Mouse (Mus musculus) embryonic facial prominence, embryonic 13.5 days (tissue): ENCODE results near the gene Bche. TPM values are rescaled to one million over a fixed set of nuclear protein-coding genes. Genes with fewer than 3 reads are reported as not detected.

ENCODE experiments used
- ATAC-seq: fragments of 200-750 bp; cut with Nextera tagmentation; 2 replicates; pipeline ENCODE4 v1.8.0; 2017; ENCODE audit warnings: low read depth; ENCODE audit not compliant: insufficient number of reproducible peaks, insufficient read depth, low FRiP score, low TSS enrichment
- H3K27ac ChIP-seq: fragments of 300-500 bp; sonication (generic); 2 replicates; pipeline ENCODE4 v1.5.1; 2015; ENCODE audit warnings: moderate library complexity, mild to moderate bottlenecking, inconsistent platforms
- H3K27me3 ChIP-seq: fragments of 300-500 bp; sonication (generic); 2 replicates; pipeline ENCODE4 v1.6.1; 2015; ENCODE audit warnings: mild to moderate bottlenecking, inconsistent platforms
- H3K36me3 ChIP-seq: fragments of 300-500 bp; sonication (generic); 2 replicates; pipeline ENCODE4 v1.6.1; 2015; ENCODE audit warnings: mild to moderate bottlenecking, inconsistent platforms
- H3K4me1 ChIP-seq: fragments of 300-500 bp; sonication (generic); 2 replicates; pipeline ENCODE4 v1.6.1; 2015; ENCODE audit warnings: inconsistent platforms
- H3K4me2 ChIP-seq: fragments of 300-500 bp; sonication (generic); 2 replicates; pipeline ENCODE4 v1.6.1; 2015; ENCODE audit warnings: moderate library complexity, mild to moderate bottlenecking, inconsistent platforms
- H3K4me3 ChIP-seq: fragments of 300-500 bp; sonication (generic); 2 replicates; pipeline ENCODE4 v1.5.1; 2015; ENCODE audit warnings: mild to moderate bottlenecking, inconsistent platforms
- H3K9ac ChIP-seq: fragments of 300-500 bp; sonication (generic); 2 replicates; pipeline ENCODE4 v1.6.1; 2015; ENCODE audit warnings: mild to moderate bottlenecking, inconsistent platforms
- H3K9me3 ChIP-seq: fragments of 300-500 bp; sonication (generic); 2 replicates; pipeline ENCODE4 v1.6.1; 2016; ENCODE audit warnings: inconsistent platforms
- WGBS: fragments of 180-500 bp; shearing (Covaris S2); methylation state at CpG from one replicate; pipeline ENCODE4 v1.1.7; 2015; ENCODE audit warnings: mixed read lengths; 5-methylcytosine and 5-hydroxymethylcytosine counted together
- polyA plus RNA-seq: library from polyadenylated mRNA; unstranded; fragments of >200 nt; fragmentation: Nextera tagmentation; extraction: Ambion mirVana; gene quantifications from 2 replicates; pipeline ENCODE4 v1.2.1, GENCODE M21; 2015

Bche gene
- polyA plus RNA-seq, 1 experiment from 2014 or later = 1.8 TPM

- Histone ChIP-seq H3K4me3 (no peak overlapping the region), H3K36me3 (no peaks in the 10 kb centered on the region), H3K27me3 (no peaks in the 10 kb centered on the region), H3K9me3 (no peaks in the 10 kb centered on the region), H3K4me1 (no peaks in the 10 kb centered on the region), H3K27ac (no peak overlapping the region), H3K9ac (no peak overlapping the region), H3K4me2 (no peak overlapping the region)
- 73% methylated on average over 5 of the region's 5 CpGs for WGBS
- ATAC-seq = no peak
Observed at GRCm38 (mm10) chr3:73668172-73668571, 40.0 kb downstream of the Bche start.

GRCm38 (mm10) chr3:73667245-73668131, 40.7 kb downstream of the Bche start:
- H3K4me2 ChIP-seq = no peak overlapping the region
- ATAC-seq = no peak
- H3K36me3 ChIP-seq = no peaks in the 10 kb centered on the region
- no peaks in the 10 kb centered on the region for H3K9me3 ChIP-seq
- no peak overlapping the region for H3K27ac ChIP-seq
- WGBS = 92% methylated on average over 3 of the region's 3 CpGs
- no peaks in the 10 kb centered on the region for H3K27me3 ChIP-seq
- H3K9ac ChIP-seq = no peak overlapping the region
- H3K4me3 ChIP-seq = no peak overlapping the region
- no peaks in the 10 kb centered on the region for H3K4me1 ChIP-seq

GRCm38 (mm10) chr3:73650281-73650680, 57.9 kb downstream of the Bche start:
- no peak for ATAC-seq
- Histone ChIP-seq H3K36me3 (no peaks in the 10 kb centered on the region), H3K27me3 (no peaks in the 10 kb centered on the region), H3K4me2 (no peak overlapping the region), H3K4me1 (no peaks in the 10 kb centered on the region), H3K4me3 (no peak overlapping the region), H3K9ac (no peak overlapping the region), H3K9me3 (no peaks in the 10 kb centered on the region), H3K27ac (no peak overlapping the region)

GRCm38 (mm10) chr3:73647064-73647463, 61.2 kb downstream of the Bche start:
- H3K9me3 ChIP-seq = no peaks in the 10 kb centered on the region
- H3K4me2 ChIP-seq = no peak overlapping the region
- no peaks in the 10 kb centered on the region for H3K27me3 ChIP-seq
- no peak overlapping the region for H3K27ac ChIP-seq
- no peaks in the 10 kb centered on the region for H3K36me3 ChIP-seq
- 72% methylated on average over 2 of the region's 2 CpGs for WGBS
- no peak overlapping the region for H3K9ac ChIP-seq
- H3K4me1 ChIP-seq = no peaks in the 10 kb centered on the region
- no peak for ATAC-seq
- H3K4me3 ChIP-seq = no peak overlapping the region

GRCm38 (mm10) chr3:73611421-73611820, 96.8 kb downstream of the Bche start:
- no peak for ATAC-seq

GRCm38 (mm10) chr3:73591757-73592533, 116.3 kb downstream of the Bche start:
- no peak overlapping the region for H3K4me2 ChIP-seq
- H3K9ac ChIP-seq = no peak overlapping the region
- no peaks in the 10 kb centered on the region for H3K36me3 ChIP-seq
- no peak overlapping the region for H3K4me3 ChIP-seq
- no peak for ATAC-seq
- no peaks in the 10 kb centered on the region for H3K4me1 ChIP-seq
- H3K27me3 ChIP-seq = no peaks in the 10 kb centered on the region
- no peaks in the 10 kb centered on the region for H3K9me3 ChIP-seq
- WGBS = 79% methylated on average over 3 of the region's 5 CpGs
- no peak overlapping the region for H3K27ac ChIP-seq

More at GRCm38 (mm10) chr3:73611421-73611820, 96.8 kb downstream of the Bche start:
- no peaks in the 10 kb centered on the region for H3K4me1 ChIP-seq
- no peak overlapping the region for H3K4me2 ChIP-seq
- H3K27me3 ChIP-seq = no peaks in the 10 kb centered on the region
- 87% methylated on average over 2 of the region's 2 CpGs for WGBS
- no peak overlapping the region for H3K4me3 ChIP-seq
- H3K36me3 ChIP-seq = no peaks in the 10 kb centered on the region
- no peak overlapping the region for H3K27ac ChIP-seq
- H3K9ac ChIP-seq = no peak overlapping the region
- no peaks in the 10 kb centered on the region for H3K9me3 ChIP-seq
